Mouse (Mus musculus): ENCODE measurements at regions not wholly inside any gene's neighbourhood (a gene's known extent, or its start where the extent isn't known, plus 50 kb on each side); places are given as distances from the start of the nearest gene placed in this dataset.

DNA sequence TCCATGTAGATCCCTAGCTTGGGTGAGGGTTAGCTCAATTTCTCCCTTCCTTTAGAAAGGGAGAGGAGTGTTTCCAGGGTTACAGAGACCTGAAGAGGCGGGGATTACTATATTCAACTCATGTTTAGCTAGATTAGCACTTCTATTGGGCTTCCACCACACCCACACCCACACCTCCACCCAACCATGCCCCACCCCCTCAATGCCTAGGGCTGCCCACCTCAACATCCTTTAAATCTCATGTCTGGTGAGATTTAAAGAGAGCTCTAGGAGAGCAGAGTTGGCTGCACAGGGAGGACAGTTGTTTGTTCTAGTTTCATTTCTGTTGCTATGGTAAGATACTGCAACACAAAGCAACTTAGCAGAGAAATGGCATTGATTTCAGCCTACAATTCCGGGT lies 113.8 kb upstream of the Cops8 start:
- no peaks in the 10 kb centered on the region for H3K27me3 ChIP-seq (ENCODE audit: control insufficient read depth)
- TF ChIP-seq TAL1 (IDR thresholded peaks at IDR 0.05; ENCODE audit: low read length), result no peak
- TF ChIP-seq GATA1 (IDR thresholded peaks at IDR 0.05; ENCODE audit: low read length), result no peak
- H3K4me3 ChIP-seq (replicated peaks), result no peak overlapping the region
- H3K9me3 ChIP-seq (ENCODE audit: control insufficient read depth, low read length), result peaks cover 4% of the 10 kb centered on the region; the same call in 1 of the 2 replicates
- no peaks in the 10 kb centered on the region for H3K36me3 ChIP-seq (ENCODE audit: control insufficient read depth)
- H3K4me1 ChIP-seq (ENCODE audit: control insufficient read depth), result no peaks in the 10 kb centered on the region

DNA sequence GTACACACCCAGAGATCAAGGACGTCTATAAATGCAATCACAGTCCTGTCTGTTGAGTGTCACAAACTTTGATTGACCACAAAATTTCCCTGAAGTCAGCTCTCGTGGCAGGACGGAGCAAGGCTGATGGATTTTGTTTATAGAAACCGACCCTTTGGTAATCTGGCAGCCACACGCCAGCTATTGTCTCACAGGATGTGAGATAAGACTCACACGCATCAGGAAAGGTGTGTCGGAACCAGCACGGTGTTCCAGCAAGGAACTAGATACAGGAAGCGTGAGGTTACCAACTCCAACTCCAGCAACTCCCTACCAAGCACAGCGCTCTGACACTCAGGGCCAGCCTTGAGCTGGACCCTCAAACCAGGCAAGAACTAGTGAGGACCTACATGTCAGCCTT lies 112.4 kb upstream of the Cops8 start:
- Histone ChIP-seq H3K27me3 (ENCODE audit: control insufficient read depth) (no peaks in the 10 kb centered on the region), H3K4me3 (replicated peaks) (no peak overlapping the region), H3K4me1 (ENCODE audit: control insufficient read depth) (no peaks in the 10 kb centered on the region), H3K36me3 (ENCODE audit: control insufficient read depth) (no peaks in the 10 kb centered on the region), H3K9me3 (ENCODE audit: control insufficient read depth, low read length) (peaks cover 4% of the 10 kb centered on the region; the same call in 1 of the 2 replicates)
- TF ChIP-seq TAL1 (IDR thresholded peaks at IDR 0.05; ENCODE audit: low read length), result no peak

DNA sequence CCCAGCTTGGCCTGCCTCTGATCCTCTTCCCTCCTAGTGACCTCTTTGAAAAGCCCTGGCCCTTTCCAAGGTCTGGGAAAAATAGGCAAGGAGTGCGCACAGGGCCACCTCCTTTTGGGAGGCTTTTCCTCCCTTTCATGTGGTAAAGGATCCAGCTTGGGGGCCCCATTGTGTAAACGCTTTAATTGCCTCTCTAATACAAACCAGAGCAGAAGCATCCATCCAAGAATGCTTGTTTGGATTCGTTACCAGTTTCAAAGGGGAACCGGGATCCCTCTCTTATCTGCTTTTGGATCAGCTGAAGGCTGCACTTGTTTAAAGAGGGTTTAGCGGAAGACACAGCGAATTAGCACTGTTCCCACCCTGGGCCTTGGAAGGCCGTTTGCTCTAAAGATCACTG lies 109.3 kb upstream of the Cops8 start:
- Histone ChIP-seq H3K4me1 (ENCODE audit: control insufficient read depth) (no peaks in the 10 kb centered on the region), H3K27me3 (ENCODE audit: control insufficient read depth) (no peaks in the 10 kb centered on the region), H3K9me3 (ENCODE audit: control insufficient read depth, low read length) (peaks cover 2% of the 10 kb centered on the region), H3K36me3 (ENCODE audit: control insufficient read depth) (no peaks in the 10 kb centered on the region), H3K4me3 (replicated peaks) (no peak overlapping the region)
- no peak for TF ChIP-seq GATA1 (IDR thresholded peaks at IDR 0.05; ENCODE audit: low read length)
- no peak for TF ChIP-seq TAL1 (IDR thresholded peaks at IDR 0.05; ENCODE audit: low read length)

DNA sequence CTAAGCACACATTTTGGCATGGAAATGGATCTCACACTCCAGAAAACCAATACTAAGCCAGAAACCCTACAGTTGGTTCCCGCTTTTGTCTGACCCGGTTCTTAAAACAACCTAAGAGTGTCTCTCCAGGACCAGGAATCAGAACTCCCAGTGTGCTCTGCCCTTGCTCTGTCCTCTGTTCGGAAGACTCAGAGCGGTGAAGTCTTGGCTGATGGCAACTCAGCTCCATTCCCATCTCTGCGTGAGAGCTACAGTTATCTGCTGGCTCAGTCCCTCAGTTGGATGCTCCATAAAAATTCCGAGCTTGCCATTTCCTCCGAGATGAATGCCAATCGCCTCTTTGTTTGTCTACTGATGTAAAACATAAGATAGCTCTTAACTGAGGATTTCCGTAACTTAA lies 107.6 kb upstream of the Cops8 start:
- Histone ChIP-seq H3K27me3 (ENCODE audit: control insufficient read depth) (no peaks in the 10 kb centered on the region), H3K36me3 (ENCODE audit: control insufficient read depth) (no peaks in the 10 kb centered on the region), H3K9me3 (ENCODE audit: control insufficient read depth, low read length) (peaks cover 13% of the 10 kb centered on the region), H3K4me1 (ENCODE audit: control insufficient read depth) (no peaks in the 10 kb centered on the region), H3K4me3 (replicated peaks) (no peak overlapping the region)
- no peak for TF ChIP-seq GATA1 (IDR thresholded peaks at IDR 0.05; ENCODE audit: low read length)
- TF ChIP-seq TAL1 (IDR thresholded peaks at IDR 0.05; ENCODE audit: low read length), result no peak

DNA sequence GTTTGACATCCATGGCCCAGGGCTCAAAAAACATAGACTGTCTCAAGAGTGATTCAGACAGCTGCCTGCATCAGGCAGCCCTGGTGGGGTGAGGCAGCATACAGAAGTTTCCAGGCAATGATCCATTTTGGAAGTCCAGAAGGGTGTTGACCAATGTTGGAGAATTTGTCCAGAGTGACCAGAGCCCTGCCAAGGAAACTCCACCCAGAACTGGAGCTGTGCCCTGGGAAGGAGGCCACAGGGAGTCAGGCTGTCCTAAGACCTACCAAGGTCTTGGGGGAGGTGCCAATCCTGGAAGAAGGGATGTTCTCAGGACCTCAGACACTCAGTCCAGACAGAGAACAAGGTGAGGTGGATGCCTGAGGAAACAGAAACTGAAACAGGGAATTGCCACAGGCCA lies 105.2 kb upstream of the Cops8 start:
- Histone ChIP-seq H3K4me1 (ENCODE audit: control insufficient read depth) (no peaks in the 10 kb centered on the region), H3K4me3 (replicated peaks) (no peak overlapping the region), H3K27me3 (ENCODE audit: control insufficient read depth) (no peaks in the 10 kb centered on the region), H3K9me3 (ENCODE audit: control insufficient read depth, low read length) (peaks cover 13% of the 10 kb centered on the region), H3K36me3 (ENCODE audit: control insufficient read depth) (no peaks in the 10 kb centered on the region)
- TF ChIP-seq TAL1 (IDR thresholded peaks at IDR 0.05; ENCODE audit: low read length), result no peak
- no peak for TF ChIP-seq GATA1 (IDR thresholded peaks at IDR 0.05; ENCODE audit: low read length)

DNA sequence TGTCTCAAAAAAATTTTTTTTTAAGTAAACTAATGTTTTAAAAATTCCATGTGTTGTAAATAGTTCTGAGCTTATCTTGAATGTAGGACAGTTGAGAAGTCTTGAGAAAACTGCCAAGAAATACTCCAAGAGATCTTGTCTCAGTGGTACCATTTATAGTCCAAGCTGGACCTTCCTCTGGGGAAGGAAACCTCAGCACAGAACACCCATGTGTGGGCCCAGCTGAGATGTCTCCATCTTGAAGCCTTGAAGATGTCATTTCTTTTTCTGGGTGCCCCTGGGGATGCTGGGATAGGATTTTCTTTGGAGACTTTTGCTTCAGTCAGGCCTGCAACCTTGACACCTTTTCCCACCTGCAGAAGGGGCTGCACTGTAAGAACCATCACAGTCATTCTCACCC lies 101.4 kb upstream of the Cops8 start:
- Histone ChIP-seq H3K36me3 (ENCODE audit: control insufficient read depth) (no peaks in the 10 kb centered on the region), H3K27me3 (ENCODE audit: control insufficient read depth) (no peaks in the 10 kb centered on the region), H3K9me3 (ENCODE audit: control insufficient read depth, low read length) (peaks cover 13% of the 10 kb centered on the region), H3K4me3 (replicated peaks) (no peak overlapping the region), H3K4me1 (ENCODE audit: control insufficient read depth) (no peaks in the 10 kb centered on the region)
- TF ChIP-seq TAL1 (IDR thresholded peaks at IDR 0.05; ENCODE audit: low read length) (no peak), GATA1 (IDR thresholded peaks at IDR 0.05; ENCODE audit: low read length) (no peak)

DNA sequence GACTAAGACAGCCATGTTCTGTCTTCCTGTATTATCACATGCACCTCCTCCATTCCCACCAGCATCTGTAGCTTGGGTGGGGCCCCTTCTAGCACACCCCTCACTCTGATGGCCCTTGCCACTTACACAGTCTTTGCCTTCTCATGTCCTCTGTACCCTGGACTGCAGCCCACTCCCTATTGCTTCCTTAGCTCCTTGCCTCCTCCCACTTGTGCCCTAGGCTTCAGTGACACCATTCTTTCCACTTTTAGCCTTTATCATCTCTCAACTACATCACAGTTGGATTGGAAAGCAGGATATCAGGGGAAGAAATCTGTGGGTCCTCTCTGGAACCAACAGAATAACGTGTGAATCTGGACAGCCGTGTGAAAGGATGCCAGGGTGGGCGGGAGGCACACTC lies 100.4 kb upstream of the Cops8 start:
- H3K36me3 ChIP-seq (ENCODE audit: control insufficient read depth), result no peaks in the 10 kb centered on the region
- TF ChIP-seq TAL1 (IDR thresholded peaks at IDR 0.05; ENCODE audit: low read length) (no peak), GATA1 (IDR thresholded peaks at IDR 0.05; ENCODE audit: low read length) (no peak)
- H3K4me1 ChIP-seq (ENCODE audit: control insufficient read depth), result no peaks in the 10 kb centered on the region
- no peaks in the 10 kb centered on the region for H3K27me3 ChIP-seq (ENCODE audit: control insufficient read depth)
- H3K4me3 ChIP-seq (replicated peaks), result no peak overlapping the region
- peaks cover 13% of the 10 kb centered on the region for H3K9me3 ChIP-seq (ENCODE audit: control insufficient read depth, low read length)

DNA sequence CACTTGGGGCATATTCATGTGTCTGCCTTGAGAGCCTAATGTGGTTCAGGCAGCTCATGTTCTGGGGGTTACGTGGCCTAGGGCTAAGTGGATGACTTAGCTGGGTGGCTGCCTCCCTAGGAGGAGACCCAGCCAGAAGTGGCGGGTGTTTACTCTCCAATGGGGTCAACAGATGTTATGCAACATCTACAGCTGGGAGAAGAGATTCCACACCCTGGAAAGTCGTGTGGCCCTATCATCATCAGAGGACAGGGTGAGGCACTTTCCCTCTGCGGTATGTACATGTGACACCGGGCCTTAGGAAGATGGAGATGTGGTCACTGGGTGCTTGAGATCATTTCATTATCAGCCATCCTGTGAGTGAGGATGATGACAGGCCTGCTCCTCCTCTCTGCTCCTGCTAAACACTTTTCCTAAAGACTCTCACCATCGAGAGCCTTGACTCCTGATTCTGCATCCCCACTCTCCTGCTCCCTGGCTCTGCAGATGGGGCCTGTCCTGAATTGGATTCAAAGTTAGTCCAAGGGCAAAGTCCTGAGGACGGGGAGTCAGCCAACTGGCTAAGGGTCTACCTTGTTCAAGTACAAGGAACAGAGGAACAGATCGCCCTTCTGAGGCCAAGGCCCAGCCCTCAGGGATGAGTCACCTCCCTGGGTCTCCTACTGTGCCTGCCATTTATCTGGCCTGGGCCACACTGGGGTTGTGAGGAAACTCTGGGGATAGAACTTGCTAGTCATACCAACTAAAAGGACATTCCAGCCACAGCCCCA lies 99.8 kb upstream of the Cops8 start:
- H3K9me3 ChIP-seq (ENCODE audit: control insufficient read depth, low read length), result peaks cover 13% of the 10 kb centered on the region
- TF ChIP-seq TAL1 (IDR thresholded peaks at IDR 0.05; ENCODE audit: low read length) (no peak), GATA1 (IDR thresholded peaks at IDR 0.05; ENCODE audit: low read length) (no peak)
- no peaks in the 10 kb centered on the region for H3K4me1 ChIP-seq (ENCODE audit: control insufficient read depth)
- H3K4me3 ChIP-seq (replicated peaks), result no peak overlapping the region
- no peaks in the 10 kb centered on the region for H3K27me3 ChIP-seq (ENCODE audit: control insufficient read depth)
- no peaks in the 10 kb centered on the region for H3K36me3 ChIP-seq (ENCODE audit: control insufficient read depth)

DNA sequence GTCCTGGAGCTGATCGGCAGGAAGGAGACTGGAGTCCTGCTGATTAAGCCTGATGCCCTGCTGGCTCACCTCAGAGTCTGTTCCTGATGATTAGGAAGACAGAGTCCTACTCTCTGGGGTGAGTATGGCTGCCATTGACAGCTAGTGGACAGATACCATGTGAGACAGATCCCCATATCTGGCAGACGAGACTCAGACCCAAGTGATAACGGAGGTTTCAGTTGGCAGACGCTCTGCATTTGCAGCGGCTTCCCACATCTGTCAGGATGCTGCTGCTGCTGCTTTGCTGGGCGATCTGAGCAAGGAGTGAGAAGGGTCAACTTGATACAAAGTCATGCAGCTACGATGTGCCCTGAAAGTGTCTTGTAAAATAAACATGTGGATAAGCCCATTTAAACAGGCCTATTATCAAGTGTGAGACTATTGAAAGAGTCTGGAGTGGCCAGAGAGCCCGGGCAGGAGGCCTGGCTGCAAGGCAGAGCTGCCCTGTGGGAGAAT lies 98.1 kb upstream of the Cops8 start:
- Histone ChIP-seq H3K9me3 (ENCODE audit: control insufficient read depth, low read length) (peaks cover 5% of the 10 kb centered on the region; the same call in 1 of the 2 replicates), H3K27me3 (ENCODE audit: control insufficient read depth) (no peaks in the 10 kb centered on the region), H3K4me1 (ENCODE audit: control insufficient read depth) (no peaks in the 10 kb centered on the region), H3K36me3 (ENCODE audit: control insufficient read depth) (no peaks in the 10 kb centered on the region), H3K4me3 (replicated peaks) (no peak overlapping the region)
- TF ChIP-seq TAL1 (IDR thresholded peaks at IDR 0.05; ENCODE audit: low read length) (no peak), GATA1 (IDR thresholded peaks at IDR 0.05; ENCODE audit: low read length) (no peak)

DNA sequence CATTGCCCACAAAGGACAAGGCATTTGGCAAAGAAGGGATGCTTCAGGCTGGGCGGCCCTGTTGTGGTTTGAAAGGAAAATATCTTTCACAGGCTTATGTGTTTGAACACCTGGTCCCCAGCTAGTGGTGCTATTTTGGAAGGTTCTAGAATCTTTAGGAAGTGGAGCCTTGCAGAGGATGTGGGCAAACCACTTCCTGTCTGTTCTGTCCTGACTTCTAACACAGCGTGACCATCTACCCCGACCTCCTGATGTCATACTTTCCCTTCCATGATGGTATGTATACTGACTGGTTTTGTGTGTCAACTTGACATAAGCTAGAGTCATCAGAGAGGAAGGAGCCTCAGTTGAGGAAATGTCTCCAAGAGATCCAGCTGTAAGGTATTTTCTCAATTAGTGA lies 97.2 kb upstream of the Cops8 start:
- no peak overlapping the region for H3K4me3 ChIP-seq (replicated peaks)
- H3K4me1 ChIP-seq (ENCODE audit: control insufficient read depth), result no peaks in the 10 kb centered on the region
- H3K27me3 ChIP-seq (ENCODE audit: control insufficient read depth), result no peaks in the 10 kb centered on the region
- H3K36me3 ChIP-seq (ENCODE audit: control insufficient read depth), result no peaks in the 10 kb centered on the region
- TF ChIP-seq GATA1 (IDR thresholded peaks at IDR 0.05; ENCODE audit: low read length) (no peak), TAL1 (IDR thresholded peaks at IDR 0.05; ENCODE audit: low read length) (no peak)
- no peaks in the 10 kb centered on the region for H3K9me3 ChIP-seq (ENCODE audit: control insufficient read depth, low read length)

All from erythroblast, embryonic 14.5 days (primary cell).